Mouse (Mus musculus) brain, embryonic 14.5 days (tissue): ENCODE data around the gene Gpr61.

Source experiments
- CTCF ChIP-seq: fragments of 200-500 bp; IDR thresholded peaks from 2 replicates; pipeline ENCODE4 v1.5.1; 2012; ENCODE audit warnings: inconsistent platforms, mild to moderate bottlenecking, moderate library complexity, borderline replicate concordance; ENCODE audit not compliant: insufficient read depth, insufficient read length; ENCODE audit errors: extremely low read depth
- POLR2A ChIP-seq: fragments of 200-500 bp; IDR thresholded peaks from 2 replicates; pipeline ENCODE4 v1.6.1; 2012; ENCODE audit warnings: mild to moderate bottlenecking, inconsistent platforms, borderline replicate concordance; ENCODE audit not compliant: poor library complexity, insufficient read depth, insufficient read length, severe bottlenecking; ENCODE audit errors: extremely low read depth

DNA sequence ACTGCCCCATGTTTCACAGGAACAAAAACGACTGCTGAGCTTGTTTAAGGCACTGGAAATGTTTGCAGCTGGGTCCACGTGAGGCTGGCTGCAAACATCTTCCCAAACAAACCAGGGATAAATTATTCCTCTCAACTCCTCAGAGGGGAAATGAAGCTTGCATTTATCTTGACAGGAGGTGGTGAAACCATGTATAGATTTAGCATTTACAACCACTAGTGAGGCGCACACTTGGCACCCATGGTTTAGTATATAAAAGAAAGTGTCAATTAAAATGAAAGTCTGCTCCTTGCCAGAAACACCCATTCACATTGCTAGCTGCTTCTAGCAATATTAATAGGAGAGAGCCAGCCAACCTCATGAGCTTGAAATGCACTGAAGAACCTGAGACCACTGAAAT lies 53.1 kb downstream of the Gpr61 start:
- no peak for TF ChIP-seq CTCF
- TF ChIP-seq POLR2A, result no peak
